Mouse (Mus musculus) heart, embryonic 16.5 days (tissue): Measurements from ENCODE around the gene Cmya5. TPM values are rescaled to one million over a fixed set of nuclear protein-coding genes. Genes with fewer than 3 reads are reported as not detected.
"Not testable (repeated sequence)": the region's sequence is repeated elsewhere in the genome, so short reads cannot be mapped to it uniquely, and the experiment has no call there.

ENCODE experiments used
- ATAC-seq: fragments of 200-750 bp; cut with Nextera tagmentation; replicated peaks from 2 replicates; pipeline ENCODE4 v1.8.0; 2017; ENCODE audit warnings: moderate number of reproducible peaks; ENCODE audit not compliant: insufficient read depth, low FRiP score; ENCODE audit errors: extremely low read depth
- H3K27ac ChIP-seq: fragments of 300-500 bp; sonication (generic); 2 replicates; pipeline ENCODE4 v1.5.1; 2014; ENCODE audit warnings: mild to moderate bottlenecking, low read length, control low read depth, moderate library complexity
- H3K27me3 ChIP-seq: fragments of 300-500 bp; sonication (generic); 2 replicates; pipeline ENCODE4 v1.6.1; 2014; ENCODE audit warnings: low read length, mixed read lengths; ENCODE audit not compliant: control insufficient read depth, insufficient read depth
- H3K36me3 ChIP-seq: fragments of 300-500 bp; sonication (generic); 2 replicates; pipeline ENCODE4 v1.6.1; 2014; ENCODE audit not compliant: control insufficient read depth, insufficient read depth
- H3K4me1 ChIP-seq: fragments of 300-500 bp; sonication (generic); 2 replicates; pipeline ENCODE4 v1.6.1; 2014; ENCODE audit warnings: low read length, mixed read lengths; ENCODE audit not compliant: control insufficient read depth, insufficient read depth
- H3K4me2 ChIP-seq: fragments of 300-500 bp; sonication (generic); 2 replicates; pipeline ENCODE4 v1.6.1; 2014; ENCODE audit warnings: low read depth, mild to moderate bottlenecking, control low read depth, low read length
- H3K4me3 ChIP-seq: fragments of 300-500 bp; sonication (generic); 2 replicates; pipeline ENCODE4 v1.5.1; 2014; ENCODE audit warnings: mild to moderate bottlenecking, control low read depth, low read length
- H3K9ac ChIP-seq: fragments of 300-500 bp; sonication (generic); 2 replicates; pipeline ENCODE4 v1.6.1; 2014; ENCODE audit warnings: low read length, control low read depth
- H3K9me3 ChIP-seq: fragments of 300-500 bp; sonication (generic); replicated peaks from 2 replicates; pipeline ENCODE4 v1.6.1; 2016; ENCODE audit warnings: low read length; ENCODE audit not compliant: control insufficient read depth
- WGBS: fragments of 180-500 bp; shearing (Covaris S2); extraction: QIAGEN DNeasy Blood & Tissue Kit; methylation state at CpG from one replicate; pipeline ENCODE4 v1.1.7; 2014; 5-methylcytosine and 5-hydroxymethylcytosine counted together
- polyA plus RNA-seq: library from polyadenylated mRNA; unstranded; fragments of >200 nt; fragmentation: Nextera tagmentation; extraction: Ambion mirVana; gene quantifications from 2 replicates; pipeline ENCODE4 v1.2.1, GENCODE M21; 2015

Gene Cmya5
- polyA plus RNA-seq, 1 experiment from 2014 or later: 5.5 TPM

DNA sequence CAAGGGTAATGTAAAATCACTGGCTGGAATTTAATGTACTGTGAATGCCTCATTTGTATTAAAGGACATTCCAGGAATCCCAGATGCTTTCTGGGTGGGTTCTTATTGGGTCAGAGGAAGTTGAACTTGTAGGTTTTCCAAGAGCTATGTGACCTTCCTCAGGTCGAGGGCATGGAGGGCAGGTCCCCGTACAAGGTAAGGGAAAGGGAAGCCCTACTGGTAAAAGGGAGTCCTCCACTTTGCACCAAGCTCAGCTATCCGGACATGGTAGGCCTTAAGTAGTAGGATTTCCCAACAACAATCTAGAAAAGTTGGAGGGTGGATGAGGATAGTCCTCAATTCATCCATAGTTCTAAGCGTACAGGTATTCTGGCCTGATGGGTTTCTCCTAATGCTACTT, 58.8 kb downstream of the Cmya5 start:
- no peak for ATAC-seq
- H3K27ac ChIP-seq: no peak overlapping the region
- 91% methylated on average over 4 of the region's 4 CpGs for WGBS

DNA sequence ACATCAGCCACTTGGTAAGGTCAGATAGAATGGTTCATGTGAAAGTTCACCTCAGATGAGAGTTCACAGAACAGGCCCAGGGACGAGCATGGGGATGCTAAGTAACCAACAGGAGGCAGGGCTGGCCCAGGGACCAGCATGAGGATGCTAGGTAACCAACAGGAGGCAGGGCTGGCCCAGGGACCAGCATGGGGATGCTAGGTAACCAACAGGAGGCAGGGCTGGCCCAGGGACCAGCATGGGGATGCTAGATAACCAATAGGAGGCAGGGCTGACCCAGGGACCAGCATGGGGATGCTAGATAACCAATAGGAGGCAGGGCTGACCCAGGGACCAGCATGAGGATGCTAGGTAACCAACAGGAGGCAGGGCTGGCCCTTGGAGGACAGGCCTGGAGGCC, 62.2 kb downstream of the Cmya5 start:
- H3K27ac ChIP-seq, H3K9ac ChIP-seq, H3K4me3 ChIP-seq, H3K9me3 ChIP-seq, ATAC-seq, H3K4me1 ChIP-seq, H3K4me2 ChIP-seq, H3K27me3 ChIP-seq: not testable (repeated sequence)
- 65% methylated on average over 1 of the region's 1 CpGs for WGBS
- peaks cover 18% of the 10 kb centered on the region for H3K36me3 ChIP-seq

More for the DNA sequence above, 58.8 kb downstream of the Cmya5 start:
- Histone ChIP-seq H3K36me3 (peaks cover 6% of the 10 kb centered on the region; the same call in 1 of the 2 replicates), H3K9me3 (no peaks in the 10 kb centered on the region), H3K9ac (no peak overlapping the region), H3K27me3 (no peaks in the 10 kb centered on the region), H3K4me2 (no peak overlapping the region), H3K4me1 (no peaks in the 10 kb centered on the region), H3K4me3 (no peak overlapping the region)

DNA sequence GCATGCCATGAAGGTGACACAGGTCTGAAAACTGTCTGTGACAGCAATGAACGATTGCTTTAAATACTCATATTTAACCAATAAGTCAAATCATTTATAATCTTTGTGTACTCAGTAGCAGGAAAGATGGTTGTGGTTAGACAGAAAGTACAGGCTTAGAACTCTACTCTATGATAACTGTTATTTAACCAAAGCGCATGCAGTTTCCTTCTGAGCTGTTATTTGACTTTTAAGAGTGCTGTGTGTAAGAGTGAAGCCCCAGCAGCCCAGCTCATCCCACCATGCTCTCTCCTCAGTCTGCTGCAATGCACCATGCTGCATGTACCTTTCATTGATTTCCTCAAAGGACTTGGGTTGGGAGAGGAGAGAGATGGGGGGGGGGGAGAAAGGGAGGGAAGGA, 63.7 kb downstream of the Cmya5 start:
- no peak overlapping the region for H3K4me2 ChIP-seq
- no peaks in the 10 kb centered on the region for H3K27me3 ChIP-seq
- peaks cover 8% of the 10 kb centered on the region for H3K9me3 ChIP-seq
- 84% methylated on average over 2 of the region's 2 CpGs for WGBS
- no peak overlapping the region for H3K4me3 ChIP-seq
- no peak overlapping the region for H3K9ac ChIP-seq
- ATAC-seq: no peak
- no peaks in the 10 kb centered on the region for H3K4me1 ChIP-seq
- H3K27ac ChIP-seq: no peak overlapping the region
- peaks cover 26% of the 10 kb centered on the region for H3K36me3 ChIP-seq

DNA sequence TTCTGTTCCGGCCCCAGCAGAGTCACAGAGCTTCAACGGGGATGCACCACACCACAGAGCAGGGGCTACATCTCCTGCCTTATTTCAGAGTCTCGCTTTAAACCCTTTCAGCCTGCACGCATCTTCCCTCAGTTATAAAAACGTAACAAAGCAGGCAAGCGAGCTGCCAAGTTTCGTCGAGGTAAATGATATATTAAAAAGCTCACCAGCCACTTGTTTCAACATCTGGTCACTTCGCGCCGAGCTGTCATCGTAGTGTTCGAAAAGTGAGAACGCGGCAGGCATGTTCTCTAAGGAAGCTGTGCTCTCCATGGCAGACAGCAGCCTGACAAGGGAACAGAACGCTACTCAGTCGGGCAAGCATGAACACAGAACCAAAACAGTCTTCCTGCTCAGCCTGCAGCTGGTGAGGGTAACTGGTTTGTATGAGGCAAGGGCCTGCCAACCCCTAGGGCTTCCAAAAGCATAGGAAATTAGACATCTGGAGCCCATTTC, 70.3 kb downstream of the Cmya5 start:
- Histone ChIP-seq H3K27ac (0 out of 2 replicates have a peak overlapping the region, but pooled peaks have one; percentile 31), H3K9ac (peak overlapping the region; percentile 40; the same call in 1 of the 2 replicates), H3K27me3 (no peaks in the 10 kb centered on the region), H3K4me1 (peaks cover 12% of the 10 kb centered on the region), H3K9me3 (peaks cover 8% of the 10 kb centered on the region), H3K4me2 (peak overlapping the region; percentile 36), H3K36me3 (peaks cover 25% of the 10 kb centered on the region), H3K4me3 (no peak overlapping the region)
- ATAC-seq: 0 out of 2 replicates have a peak, but pooled peaks have one; percentile 37
- WGBS: 50% methylated on average over 17 of the region's 17 CpGs

DNA sequence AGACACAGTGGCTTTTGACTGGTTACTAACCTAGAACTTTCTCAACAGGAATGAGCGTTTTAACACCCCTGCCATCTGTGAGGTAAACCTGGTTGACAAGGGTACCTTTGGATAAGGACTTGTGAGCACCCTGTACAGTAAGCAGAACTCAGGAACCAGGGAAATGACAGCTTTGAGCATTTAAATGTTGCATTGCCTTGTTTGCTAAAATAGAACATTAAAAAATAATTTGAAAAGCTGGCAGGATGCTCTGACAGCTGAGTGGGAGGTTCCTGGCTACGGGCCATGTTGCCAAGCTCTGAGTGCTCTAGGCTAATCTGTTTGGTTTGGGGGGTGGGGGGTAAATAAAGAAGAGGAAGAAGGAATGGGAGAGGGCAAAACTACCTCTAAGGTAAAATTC, 70.9 kb downstream of the Cmya5 start:
- Histone ChIP-seq H3K4me3 (no peak overlapping the region), H3K27me3 (no peaks in the 10 kb centered on the region), H3K4me1 (peaks cover 12% of the 10 kb centered on the region), H3K4me2 (no peak overlapping the region), H3K9me3 (peaks cover 8% of the 10 kb centered on the region), H3K36me3 (peaks cover 25% of the 10 kb centered on the region), H3K9ac (no peak overlapping the region), H3K27ac (no peak overlapping the region)
- 39% methylated on average over 2 of the region's 2 CpGs for WGBS
- ATAC-seq: no peak

DNA sequence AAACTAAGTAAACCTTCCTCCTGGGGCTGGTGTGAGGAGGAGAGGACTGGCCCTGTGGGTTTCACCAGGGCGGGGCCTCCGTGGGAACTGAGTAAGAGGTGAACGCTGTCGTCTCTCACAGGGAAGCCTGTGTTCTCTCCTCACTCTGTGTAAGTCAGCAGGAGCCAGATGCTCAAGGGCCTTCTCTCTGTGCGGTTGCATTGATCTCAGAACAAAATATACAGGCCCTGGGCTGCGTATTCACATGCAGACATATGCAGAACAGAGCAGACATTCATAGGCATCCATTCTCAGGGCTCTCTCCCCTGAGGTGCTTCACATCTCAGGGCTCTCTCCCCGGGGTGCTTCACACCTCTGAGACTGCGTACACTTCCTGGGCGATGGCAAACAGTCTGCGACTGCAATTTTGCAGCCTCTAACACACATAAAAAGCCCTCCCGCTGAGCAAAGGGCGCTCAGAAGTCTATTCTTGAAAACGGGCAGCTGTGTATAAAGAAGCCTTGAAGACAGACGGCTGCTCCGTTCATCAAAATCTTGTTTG, 71.6 kb downstream of the Cmya5 start:
- no peak for ATAC-seq

DNA sequence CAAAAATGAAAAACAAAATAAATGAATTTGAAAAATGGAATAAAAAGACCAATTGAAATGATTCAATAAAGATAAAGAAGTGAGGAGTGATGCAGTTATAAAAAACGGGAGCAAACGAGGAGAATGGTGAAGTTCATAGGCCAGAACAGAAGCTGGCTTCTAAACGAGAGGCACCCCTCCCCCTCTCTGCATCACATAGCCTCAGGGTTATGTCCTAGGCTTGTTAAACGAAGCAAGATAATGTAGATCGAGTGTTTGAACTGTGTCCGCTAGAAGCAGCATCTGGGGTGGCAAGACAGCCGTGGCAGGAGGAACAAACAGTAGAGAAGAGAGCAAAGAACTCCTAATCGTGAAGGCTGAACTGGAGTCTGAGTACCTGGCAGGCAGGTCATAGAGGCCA, 74.1 kb downstream of the Cmya5 start:
- Histone ChIP-seq H3K27me3 (no peaks in the 10 kb centered on the region), H3K9ac (no peak overlapping the region), H3K4me1 (peaks cover 12% of the 10 kb centered on the region), H3K4me2 (no peak overlapping the region), H3K4me3 (no peak overlapping the region), H3K27ac (no peak overlapping the region), H3K36me3 (peaks cover 16% of the 10 kb centered on the region), H3K9me3 (no peaks in the 10 kb centered on the region)
- 54% methylated on average over 8 of the region's 8 CpGs for WGBS
- ATAC-seq: no peak

More for the DNA sequence above, 71.6 kb downstream of the Cmya5 start:
- Histone ChIP-seq H3K27ac (no peak overlapping the region), H3K9me3 (peaks cover 7% of the 10 kb centered on the region), H3K27me3 (no peaks in the 10 kb centered on the region), H3K36me3 (peaks cover 20% of the 10 kb centered on the region), H3K9ac (no peak overlapping the region), H3K4me3 (no peak overlapping the region), H3K4me2 (no peak overlapping the region), H3K4me1 (peaks cover 12% of the 10 kb centered on the region)
- 39% methylated on average over 15 of the region's 15 CpGs for WGBS

DNA sequence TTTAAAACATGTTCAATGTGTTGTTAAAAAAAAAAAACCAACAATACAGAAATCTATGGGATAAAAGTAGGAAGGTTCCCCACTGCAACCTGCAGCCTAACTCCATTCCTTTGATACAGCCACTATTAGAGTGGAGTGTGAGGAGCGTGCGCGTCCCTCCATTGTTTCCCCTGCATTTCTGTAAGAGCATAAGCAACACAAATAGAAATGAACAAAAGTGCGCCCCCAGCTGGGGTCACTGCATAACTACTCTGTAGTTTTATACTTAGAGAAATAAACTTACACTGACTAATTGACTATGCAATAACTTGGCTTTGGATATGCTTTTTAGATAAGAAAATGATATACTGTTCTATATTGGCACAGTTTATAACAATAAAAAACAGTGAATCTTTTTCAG, 75.0 kb downstream of the Cmya5 start:
- ATAC-seq: no peak
- Histone ChIP-seq H3K4me3 (no peak overlapping the region), H3K27me3 (no peaks in the 10 kb centered on the region), H3K4me1 (peaks cover 12% of the 10 kb centered on the region), H3K4me2 (no peak overlapping the region), H3K9ac (no peak overlapping the region), H3K36me3 (peaks cover 16% of the 10 kb centered on the region), H3K9me3 (no peaks in the 10 kb centered on the region), H3K27ac (no peak overlapping the region)
- WGBS: 58% methylated on average over 4 of the region's 4 CpGs

DNA sequence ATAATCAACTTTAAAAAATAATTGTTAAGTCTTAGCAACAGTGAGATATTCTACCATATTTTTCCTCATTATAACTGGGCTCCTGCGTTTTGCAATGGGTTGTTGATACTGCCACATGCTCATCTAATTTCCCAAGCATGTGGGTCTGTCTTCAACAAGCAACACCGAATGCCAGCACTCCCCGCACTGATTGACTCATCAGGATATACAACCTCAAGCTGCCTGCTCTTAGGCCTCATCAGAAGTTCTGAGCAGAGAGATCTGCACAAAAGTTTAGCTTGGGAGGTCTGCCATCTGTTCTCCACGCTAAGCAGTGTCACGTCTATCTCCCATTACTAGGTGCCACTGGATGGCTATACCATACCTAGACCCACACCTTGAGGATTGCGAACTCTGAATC, 76.2 kb downstream of the Cmya5 start:
- no peak for ATAC-seq
- Histone ChIP-seq H3K27me3 (no peaks in the 10 kb centered on the region), H3K4me2 (no peak overlapping the region), H3K4me1 (peaks cover 2% of the 10 kb centered on the region), H3K4me3 (no peak overlapping the region), H3K9me3 (no peaks in the 10 kb centered on the region), H3K36me3 (peaks cover 16% of the 10 kb centered on the region), H3K9ac (no peak overlapping the region), H3K27ac (no peak overlapping the region)
- 89% methylated on average over 6 of the region's 6 CpGs for WGBS
